Mouse (Mus musculus) cortical plate, adult 2 months (tissue): Measurements from ENCODE around the gene Ranbp9.

Experiments
- CTCF ChIP-seq: fragments of 200-500 bp; IDR thresholded peaks from 2 replicates; pipeline ENCODE4 v1.5.1; 2011; ENCODE audit warnings: mild to moderate bottlenecking, control low read depth, low read length; ENCODE audit not compliant: insufficient read depth; ENCODE audit errors: extremely low read depth
- POLR2A ChIP-seq: fragments of 200-500 bp; IDR thresholded peaks from 2 replicates; pipeline ENCODE4 v1.6.1; 2011; ENCODE audit warnings: mild to moderate bottlenecking, low read length, control low read depth; ENCODE audit not compliant: insufficient read depth; ENCODE audit errors: extremely low read depth

DNA sequence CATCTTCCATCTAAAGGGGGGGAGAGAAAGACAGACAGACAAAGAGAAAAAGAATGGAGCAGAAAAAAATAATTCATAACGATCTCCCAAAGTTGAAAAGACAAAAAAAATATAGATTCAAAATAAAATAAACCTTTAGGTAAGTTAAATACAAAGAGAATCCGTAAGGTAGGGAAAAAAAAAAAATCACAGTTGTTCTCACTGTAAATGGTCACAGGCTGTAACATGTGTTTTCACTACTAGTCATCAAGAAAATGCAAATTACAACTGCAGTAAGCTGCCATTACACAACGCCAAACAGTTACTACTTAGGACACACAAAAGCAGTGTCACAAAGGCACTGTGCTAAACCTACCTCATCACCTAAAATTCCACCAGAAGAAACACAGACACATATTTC is 36.4 kb downstream of the Ranbp9 start:
- TF ChIP-seq CTCF (no peak), POLR2A (no peak)
